8 mouse cellular contexts compared by ENCODE assay signal in genomic region chr19:4300852-4301734, GRCm38 (mm10). TPM values are rescaled to one million over a fixed set of nuclear protein-coding genes. Genes with fewer than 3 reads are reported as not detected.
DNase-seq lines count a peak whose midpoint lies in the region; ATAC-seq and TF ChIP-seq lines count a peak whose summit lies in the region.

No protein-coding gene starts in this region.

- no peak for TF ChIP-seq EP300 in CH12.LX (IDR thresholded peaks at IDR 0.05; ENCODE audit: low read length)
- no peak for TF ChIP-seq EP300 in liver, postnatal 0 days (IDR thresholded peaks at IDR 0.05; ENCODE audit: low read depth)

- WGBS in heart, embryonic 16.5 days, result 53% methylated on average over 11 of the region's 11 CpGs
- 48% methylated on average over 11 of the region's 11 CpGs for WGBS in liver, postnatal 0 days (ENCODE audit: insufficient replicate concordance)

- H3K4me3 ChIP-seq in gastrocnemius, adult 2 months, result peak overlapping the region; percentile 99
- H3K4me3 ChIP-seq in CH12.LX (replicated peaks in 1 of 3; ENCODE audit: low read depth in 2 of 3, low read length in 2 of 3, poor library complexity in 1 of 3), result peak overlapping the region; percentile 56 to 89 (median 59)
- H3K4me3 ChIP-seq in heart, embryonic 16.5 days (ENCODE audit: low read length), result peak overlapping the region; percentile 25; the same call in 1 of the 2 replicates
- H3K4me3 ChIP-seq in liver, postnatal 0 days (ENCODE audit: low read depth, low read length), result peak overlapping the region; percentile 28

- intact Hi-C loops in gastrocnemius, adult 2 months (cut with DNase I), result no loop called here
- intact Hi-C loops in gastrocnemius, postnatal 14 days (cut with DNase I; ENCODE audit: low total_unique reads), result no loop called here

- no peak for ATAC-seq in heart, embryonic 16.5 days (replicated peaks; ENCODE audit: extremely low read depth, insufficient read depth, low FRiP score)
- no peak for ATAC-seq in liver, postnatal 0 days
- ATAC-seq in inflammation-experienced regulatory T-cells, adult 6 months, result no peak

- H3K36me3 ChIP-seq in CH12.LX (replicated peaks in 1 of 2; ENCODE audit: control insufficient read depth in 1 of 2, insufficient read depth in 1 of 2, low read length in 1 of 2), result peaks cover 22 to 50% of the 10 kb centered on the region in 2 experiments
- H3K36me3 ChIP-seq in heart, embryonic 16.5 days (ENCODE audit: control insufficient read depth, insufficient read depth), result no peaks in the 10 kb centered on the region
- H3K36me3 ChIP-seq in liver, postnatal 0 days (replicated peaks; ENCODE audit: insufficient read depth, low read length), result peaks cover 10% of the 10 kb centered on the region; the same call in 1 of the 2 replicates

- TF ChIP-seq RAD21 in CH12.LX (IDR thresholded peaks at IDR 0.05; ENCODE audit: low read depth, low read length), result no peak

- H3K4me2 ChIP-seq in CH12.LX (ENCODE audit: insufficient read depth, low read depth, poor library complexity, severe bottlenecking), result peak overlapping the region; percentile 92
- peak overlapping the region; percentile 66 for H3K4me2 ChIP-seq in heart, embryonic 16.5 days (ENCODE audit: low read depth, low read length)
- peak overlapping the region; percentile 87 for H3K4me2 ChIP-seq in liver, postnatal 0 days (ENCODE audit: low read depth, low read length)

- DNase-seq in gastrocnemius, adult 2 months, result no peak
- no peak for DNase-seq in gastrocnemius, postnatal 14 days
- no peak for DNase-seq in CH12.LX (ENCODE audit: extremely low read depth)
- no peak for DNase-seq in liver, postnatal 0 days
- DNase-seq in testis, postnatal 14 days (ENCODE audit: low spot score), result no peak
- no peak for DNase-seq in right cerebral cortex, postnatal 25 days

- TF ChIP-seq CTCF in gastrocnemius, adult 2 months (IDR thresholded peaks at IDR 0.05), result no peak
- TF ChIP-seq CTCF in CH12.LX (conservative IDR thresholded peaks at IDR 0.05 in 1 of 2, IDR thresholded peaks at IDR 0.05 in 1 of 2; ENCODE audit: low read depth in 2 of 2, low read length in 2 of 2), result no peak
- no peak for TF ChIP-seq CTCF in liver, postnatal 0 days (IDR thresholded peaks at IDR 0.05; ENCODE audit: low read depth)

- H3K79me2 ChIP-seq in CH12.LX (replicated peaks; ENCODE audit: control insufficient read depth, extremely low read depth, insufficient read depth, poor library complexity, severe bottlenecking), result peaks cover 89% of the 10 kb centered on the region

- no peaks in the 10 kb centered on the region for H3K9me3 ChIP-seq in CH12.LX (replicated peaks; ENCODE audit: low read length)
- no peaks in the 10 kb centered on the region for H3K9me3 ChIP-seq in heart, embryonic 16.5 days (replicated peaks; ENCODE audit: control insufficient read depth, low read length)
- H3K9me3 ChIP-seq in liver, postnatal 0 days (ENCODE audit: low read length), result no peaks in the 10 kb centered on the region

- dilution Hi-C loops in CH12.LX (cut with MboI; ENCODE audit: extremely low pct_ligation_motif_present, extremely low pct_unique_long_range_greater_than_20kb, low sequenced_read_pairs), result no loop called here

- peak overlapping the region; percentile 79 for H3K9ac ChIP-seq in CH12.LX (ENCODE audit: insufficient read depth, low read depth)
- peak overlapping the region; percentile 62; the same call in 1 of the 2 replicates for H3K9ac ChIP-seq in heart, embryonic 16.5 days (ENCODE audit: low read length)
- H3K9ac ChIP-seq in liver, postnatal 0 days (replicated peaks), result peak overlapping the region; percentile 46

- no peak for TF ChIP-seq POLR2A in CH12.LX (IDR thresholded peaks at IDR 0.05; ENCODE audit: low read depth, low read length)

- H3K27ac ChIP-seq in gastrocnemius, adult 2 months, result peak overlapping the region; percentile 91
- H3K27ac ChIP-seq in CH12.LX (ENCODE audit: insufficient read depth, low read depth), result peak overlapping the region; percentile 97
- H3K27ac ChIP-seq in heart, embryonic 16.5 days (ENCODE audit: low read length), result peak overlapping the region; percentile 85
- H3K27ac ChIP-seq in liver, postnatal 0 days (ENCODE audit: low read depth), result peak overlapping the region; percentile 88

- in situ Hi-C loops in CH12.LX (cut with MboI; ENCODE audit: low pct_ligation_motif_present, low pct_unique_long_range_greater_than_20kb, low sequenced_read_pairs), result no loop called here

- no peaks in the 10 kb centered on the region for H3K27me3 ChIP-seq in CH12.LX (replicated peaks)
- H3K27me3 ChIP-seq in heart, embryonic 16.5 days (ENCODE audit: control insufficient read depth, insufficient read depth, low read length), result no peaks in the 10 kb centered on the region
- H3K27me3 ChIP-seq in liver, postnatal 0 days (ENCODE audit: insufficient read depth, low read length), result no peaks in the 10 kb centered on the region

- peaks cover 37 to 74% of the 10 kb centered on the region in 2 experiments for H3K4me1 ChIP-seq in CH12.LX (ENCODE audit: control insufficient read depth in 1 of 2, insufficient read depth in 2 of 2)
- peaks cover 56% of the 10 kb centered on the region for H3K4me1 ChIP-seq in heart, embryonic 16.5 days (ENCODE audit: control insufficient read depth, insufficient read depth, low read length)
- peaks cover 71% of the 10 kb centered on the region for H3K4me1 ChIP-seq in liver, postnatal 0 days (ENCODE audit: insufficient read depth)

TF ChIP-seq in CH12.LX, 34 proteins besides CTCF, POLR2A, EP300 and RAD21:
- no peak for TF ChIP-seq KAT2A (IDR thresholded peaks at IDR 0.05; ENCODE audit: insufficient replicate concordance, low read length)
- no peak for TF ChIP-seq RCOR1 (conservative IDR thresholded peaks at IDR 0.05; ENCODE audit: low read depth, low read length)
- TF ChIP-seq UBTF (IDR thresholded peaks at IDR 0.05; ENCODE audit: low read depth, low read length), result 0 out of 2 replicates have a peak, but pooled peaks have one; percentile 19

RNA-seq across cellular contexts. Expression of gene Grk2, which starts 4.9 kb away (rescaled TPM):
- total RNA-seq in gastrocnemius, adult 2 months (2021), result 10 to 100 TPM; 56.6 to 61.2 TPM
- total RNA-seq in gastrocnemius, postnatal 14 days (2021), result 10 to 100 TPM; 31.8 to 36.4 TPM
- total RNA-seq in CH12.LX (2012; rRNA removed) (196 and 203 TPM in 2 replicates), CH12.LX (2014; rRNA removed) (118 and 119 TPM in 2 replicates)
- polyA plus RNA-seq in CH12.LX (2012; ENCODE audit: insufficient read length, low read depth), result 191 and 193 TPM in 2 replicates
- polyA plus RNA-seq in heart, embryonic 16.5 days (2015; fragmentation: Nextera tagmentation; extraction: Ambion mirVana), result 11.8 and 15.5 TPM in 2 replicates
- 11.9 and 14.8 TPM in 2 replicates for polyA plus RNA-seq in liver, postnatal 0 days (2015; fragmentation: Nextera tagmentation; extraction: Ambion mirVana)
- 10 to 100 TPM; 81.3 to 90.8 (median 85.9) TPM for polyA plus RNA-seq in inflammation-experienced regulatory T-cells, adult 6 months (2017; shearing (Covaris generic))

RNA-seq across cellular contexts. Expression of gene Ankrd13d, which starts 18.2 kb away (rescaled TPM):
- total RNA-seq in gastrocnemius, adult 2 months (2021), result under 1 TPM; 0.45 to 0.64 TPM
- under 1 TPM; 0.62 to 0.90 TPM for total RNA-seq in gastrocnemius, postnatal 14 days (2021)
- 53.6 and 55.1 TPM in 2 replicates for total RNA-seq in CH12.LX (2012; rRNA removed)
- total RNA-seq in CH12.LX (2014; rRNA removed), result 3.8 and 5.6 TPM in 2 replicates
- 13.2 and 17.3 TPM in 2 replicates for polyA plus RNA-seq in CH12.LX (2012; ENCODE audit: insufficient read length, low read depth)
- 1.4 and 2.4 TPM in 2 replicates for polyA plus RNA-seq in heart, embryonic 16.5 days (2015; fragmentation: Nextera tagmentation; extraction: Ambion mirVana)
- polyA plus RNA-seq in liver, postnatal 0 days (2015; fragmentation: Nextera tagmentation; extraction: Ambion mirVana), result 0.54 and 0.92 TPM in 2 replicates
- polyA plus RNA-seq in inflammation-experienced regulatory T-cells, adult 6 months (2017; shearing (Covaris generic)), result 1 to 10 TPM in 2 of 3 experiments, under 1 TPM in 1; 0.87 to 3.0 (median 2.3) TPM

RNA-seq across cellular contexts. Expression of gene Ssh3, which starts 32.1 kb away (rescaled TPM):
- total RNA-seq in gastrocnemius, adult 2 months (2021), result 1 to 10 TPM; 3.3 to 3.9 TPM
- total RNA-seq in gastrocnemius, postnatal 14 days (2021), result 1 to 10 TPM; 2.6 to 4.4 TPM
- total RNA-seq in CH12.LX (2012; rRNA removed) (30.0 and 33.4 TPM in 2 replicates), CH12.LX (2014; rRNA removed) (5.6 and 6.9 TPM in 2 replicates)
- 12.3 and 13.2 TPM in 2 replicates for polyA plus RNA-seq in CH12.LX (2012; ENCODE audit: insufficient read length, low read depth)
- 8.3 and 11.6 TPM in 2 replicates for polyA plus RNA-seq in heart, embryonic 16.5 days (2015; fragmentation: Nextera tagmentation; extraction: Ambion mirVana)
- 3.3 and 3.4 TPM in 2 replicates for polyA plus RNA-seq in liver, postnatal 0 days (2015; fragmentation: Nextera tagmentation; extraction: Ambion mirVana)
- 10 to 100 TPM in 2 of 3 experiments, 1 to 10 TPM in 1; 9.6 to 14.5 (median 13.6) TPM for polyA plus RNA-seq in inflammation-experienced regulatory T-cells, adult 6 months (2017; shearing (Covaris generic))

Comparison
In these comparisons a context has a peak if more than half of its experiments do, and no peak if none do; other contexts are left out.
1. H3K4me3 ChIP-seq: peak in every context shown above with its lines; median percentile 99 in gastrocnemius, adult 2 months; 59 in CH12.LX; 28 in liver, postnatal 0 days; 25 in heart, embryonic 16.5 days.